Mouse (Mus musculus): ENCODE results near the gene Pacrg.

The Pacrg gene

DNA sequence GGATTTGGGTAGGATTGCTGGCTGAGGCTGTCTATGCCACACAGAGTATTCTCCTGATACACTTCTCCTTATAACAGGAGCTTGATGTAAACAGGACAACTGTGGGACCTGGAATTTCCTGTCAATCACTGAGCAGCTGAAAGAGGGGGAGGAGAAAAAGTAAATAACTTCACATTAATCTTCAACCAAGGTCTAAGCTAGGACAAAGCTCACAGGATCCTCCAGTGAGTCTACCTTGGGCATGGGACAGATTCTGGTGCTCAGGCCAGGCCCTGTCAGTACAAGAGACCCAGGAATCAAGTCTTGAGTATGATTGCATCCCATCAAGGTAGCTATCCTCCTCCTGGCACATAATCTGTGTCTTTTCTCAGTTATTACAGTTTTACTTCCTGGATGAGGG is 102.1 kb downstream of the Pacrg start:
- DNase-seq = no peak

DNA sequence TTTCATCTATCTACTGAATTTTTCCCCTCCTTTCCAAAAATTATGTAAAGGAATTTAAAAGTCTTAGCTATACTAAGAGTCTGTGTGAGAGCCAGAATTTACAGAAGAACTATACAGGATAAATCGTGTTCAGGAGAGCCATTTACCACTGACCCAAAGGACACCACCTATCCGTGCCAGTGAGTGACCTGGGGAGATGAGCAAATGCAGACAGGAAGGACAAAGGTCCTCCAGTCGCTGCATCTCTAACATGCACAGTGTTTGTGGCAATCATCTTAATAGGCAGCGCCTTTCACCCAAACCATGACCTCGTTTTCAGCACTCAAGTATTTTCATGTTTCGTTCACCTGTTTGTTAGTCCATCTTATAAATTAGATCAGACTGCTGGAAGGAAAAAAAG is 105.4 kb downstream of the Pacrg start:
- DNase-seq = no peak

DNA sequence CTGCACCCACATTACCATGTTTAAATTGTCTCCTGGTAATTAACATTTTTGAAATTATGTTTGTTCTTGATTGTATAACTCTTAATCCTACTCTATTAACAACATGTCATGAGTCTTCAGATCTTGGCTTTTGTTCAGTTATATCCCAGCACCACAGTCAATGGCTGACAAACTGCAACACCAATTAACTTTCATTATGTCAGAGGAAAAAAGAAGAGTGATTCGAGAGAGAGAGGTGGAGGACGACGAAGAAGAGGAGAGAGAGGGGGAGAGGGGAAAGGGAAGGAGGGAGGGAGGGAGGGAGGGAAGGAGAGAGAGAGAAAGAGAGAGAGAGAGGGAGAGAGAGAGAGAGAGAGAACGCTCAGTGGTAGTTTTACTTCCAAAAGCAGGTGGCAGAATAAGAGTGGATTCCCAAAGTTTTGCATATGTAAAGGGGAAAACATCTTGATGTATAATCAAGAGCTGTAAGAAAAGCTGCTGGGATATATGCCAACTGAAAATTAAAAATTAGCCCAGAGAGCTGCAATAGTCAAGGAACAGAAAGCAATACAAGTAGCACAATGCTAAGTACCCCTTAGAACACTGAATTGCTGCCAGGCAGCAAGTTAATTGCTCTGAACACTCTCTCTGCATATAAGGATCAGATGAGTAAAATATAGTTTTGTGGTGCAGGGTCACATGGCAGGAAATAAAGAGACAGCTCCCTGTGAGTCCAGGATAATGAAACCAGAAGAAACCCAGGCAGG is 107.6 kb downstream of the Pacrg start:
- DNase-seq = no peak

DNA sequence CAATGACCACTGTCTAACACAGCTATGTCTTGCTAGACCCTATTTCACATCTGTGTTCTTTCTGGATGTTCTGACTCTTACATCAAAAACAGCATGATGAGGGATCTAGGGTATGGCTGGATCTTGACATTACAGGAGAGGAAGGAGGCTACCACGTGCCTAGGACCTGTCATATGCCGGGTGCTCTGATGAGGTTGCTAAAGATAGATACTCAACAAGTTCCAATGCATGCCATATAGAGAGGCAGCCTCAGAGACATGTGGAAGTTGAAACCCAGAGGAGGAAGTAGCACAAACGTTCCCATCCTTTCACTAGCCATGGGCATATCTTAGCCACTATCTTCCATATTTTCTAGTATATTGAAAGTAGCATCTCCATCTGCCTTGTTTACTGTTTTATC is 115.3 kb downstream of the Pacrg start:
- DNase-seq = no peak

DNA sequence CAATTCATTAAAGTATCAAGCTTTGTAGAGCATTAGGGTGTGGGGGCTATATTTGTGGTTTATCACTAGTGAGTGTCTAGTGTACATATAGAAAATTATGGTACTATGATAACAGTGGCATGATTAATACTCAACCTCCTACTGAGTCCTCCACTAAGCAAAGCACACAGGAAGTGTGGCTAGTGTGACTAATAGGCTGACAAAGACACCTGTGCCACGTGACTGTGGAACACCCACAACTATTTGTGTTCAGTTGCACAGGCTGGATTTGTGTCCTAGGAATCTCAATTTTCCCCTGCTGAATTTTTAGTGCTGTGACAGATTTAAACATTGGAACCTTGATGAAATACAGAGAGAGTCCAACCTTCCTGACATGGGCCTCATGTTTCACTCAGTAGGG is 118.5 kb downstream of the Pacrg start:
- DNase-seq = no peak

DNA sequence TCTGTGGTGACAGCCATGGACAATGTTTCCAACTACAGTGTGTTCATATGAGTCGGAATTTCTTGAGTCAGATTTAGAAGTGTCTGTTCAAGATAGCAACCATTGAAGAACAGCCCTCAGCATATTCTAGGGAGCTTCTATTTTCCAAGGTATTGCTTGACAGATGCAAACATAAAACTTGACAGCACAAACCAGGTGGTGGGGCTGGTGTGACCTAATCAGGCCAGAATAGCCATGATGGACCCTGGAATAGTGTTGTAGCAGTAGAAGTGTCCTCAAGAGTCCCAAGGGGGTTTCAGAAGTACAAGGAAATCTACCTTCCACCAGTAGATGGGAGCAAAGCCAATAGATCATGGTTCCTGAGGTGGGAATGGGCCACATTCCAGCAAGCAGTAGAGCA is 123.0 kb downstream of the Pacrg start:
- DNase-seq = no peak

DNA sequence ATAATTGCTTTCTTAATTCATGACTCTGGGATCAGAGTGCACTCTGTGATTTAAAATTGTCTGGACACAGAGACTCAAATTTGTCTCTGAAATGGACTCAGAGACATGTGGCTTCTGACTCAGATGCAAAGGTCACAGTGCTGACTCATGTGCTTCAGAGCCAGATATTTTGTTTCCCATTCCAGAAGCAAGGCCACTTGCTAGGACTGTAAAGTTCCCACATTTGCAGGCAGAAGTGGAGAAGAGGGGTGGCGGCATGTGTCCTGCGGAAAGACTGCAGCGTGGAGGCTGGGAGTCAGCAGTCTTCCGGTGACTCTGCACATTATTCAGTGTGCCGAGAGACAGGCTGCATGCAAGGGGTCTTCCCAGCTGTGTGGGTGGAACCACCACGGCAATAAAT is 137.3 kb downstream of the Pacrg start:
- DNase-seq = peak; percentile 4

DNA sequence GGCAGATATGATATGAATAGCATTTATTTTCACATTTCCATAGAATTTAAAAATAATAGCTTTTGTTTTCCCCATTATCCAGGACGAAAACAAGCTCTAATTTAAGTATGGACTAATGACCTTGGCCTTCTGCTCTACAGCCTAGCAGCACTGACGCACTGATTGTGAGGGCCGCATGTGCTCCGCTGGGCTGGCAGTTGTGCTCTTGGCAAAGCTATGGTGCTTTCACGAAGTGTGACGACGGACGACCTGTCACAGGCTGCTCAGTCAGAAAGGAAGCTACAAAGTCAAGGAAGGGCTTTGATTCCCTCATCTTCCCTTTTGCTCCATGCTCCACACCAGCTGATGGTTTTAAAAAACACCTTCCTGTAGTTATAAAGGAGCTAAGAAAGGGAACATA is 142.1 kb downstream of the Pacrg start:
- no peak for DNase-seq

DNA sequence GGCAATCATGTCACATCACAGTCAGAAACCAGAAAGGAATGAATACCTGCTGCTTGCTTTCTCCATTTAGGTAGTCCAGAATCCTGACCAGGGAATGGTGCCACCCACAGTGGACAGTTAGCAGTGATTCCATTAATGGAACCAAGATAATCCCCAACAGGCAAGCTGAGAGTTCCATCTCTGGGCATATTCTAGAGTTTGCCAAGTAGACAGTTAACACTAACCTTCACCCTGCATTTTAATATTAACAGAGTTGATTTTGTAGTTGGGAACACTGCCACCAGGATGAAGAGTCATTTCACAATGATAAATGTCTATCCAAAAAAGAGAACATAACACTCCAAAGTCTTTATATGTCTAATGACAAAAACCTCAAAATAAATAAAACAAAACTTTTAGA is 144.7 kb downstream of the Pacrg start:
- no peak for DNase-seq

DNA sequence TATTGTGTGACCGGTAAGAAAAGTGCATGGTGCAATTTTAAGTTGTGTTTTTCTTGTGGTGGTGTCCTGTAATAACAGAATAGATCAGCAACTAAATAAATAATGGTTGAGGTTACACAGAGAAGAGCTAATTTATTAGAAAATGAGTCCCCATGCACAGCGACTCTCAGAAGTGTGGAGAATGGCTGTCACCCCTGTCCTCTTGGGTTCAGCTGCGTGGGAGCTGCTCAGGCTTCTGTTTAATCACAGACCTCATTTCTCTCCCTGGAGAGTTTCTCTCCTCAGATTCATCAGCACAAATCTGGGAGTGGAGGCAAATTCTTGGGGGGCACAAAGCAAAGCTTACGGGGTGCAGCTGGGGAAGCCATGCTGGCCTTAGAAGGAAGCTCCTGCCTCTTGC is 163.0 kb downstream of the Pacrg start:
- no peak for DNase-seq

DNA sequence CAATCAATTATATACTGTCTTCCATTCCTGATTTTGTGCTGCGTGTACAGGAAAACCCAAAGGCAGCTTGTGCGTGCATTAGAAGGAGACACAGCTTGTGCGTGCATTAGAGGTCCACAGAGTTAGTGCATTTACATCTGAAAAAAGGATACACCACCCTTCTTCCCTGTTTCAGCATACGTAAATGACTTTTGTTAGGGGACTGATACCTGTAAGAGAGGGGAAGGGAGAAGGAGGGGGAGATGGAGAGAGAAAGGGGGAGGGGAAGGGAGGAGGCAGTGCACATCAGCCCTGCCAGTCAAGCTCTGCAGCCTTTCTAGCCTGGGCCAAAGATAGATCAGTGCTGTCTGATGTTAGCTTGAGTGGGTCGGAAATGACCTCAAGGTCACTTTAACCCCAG is 164.6 kb downstream of the Pacrg start:
- DNase-seq = no peak

DNA sequence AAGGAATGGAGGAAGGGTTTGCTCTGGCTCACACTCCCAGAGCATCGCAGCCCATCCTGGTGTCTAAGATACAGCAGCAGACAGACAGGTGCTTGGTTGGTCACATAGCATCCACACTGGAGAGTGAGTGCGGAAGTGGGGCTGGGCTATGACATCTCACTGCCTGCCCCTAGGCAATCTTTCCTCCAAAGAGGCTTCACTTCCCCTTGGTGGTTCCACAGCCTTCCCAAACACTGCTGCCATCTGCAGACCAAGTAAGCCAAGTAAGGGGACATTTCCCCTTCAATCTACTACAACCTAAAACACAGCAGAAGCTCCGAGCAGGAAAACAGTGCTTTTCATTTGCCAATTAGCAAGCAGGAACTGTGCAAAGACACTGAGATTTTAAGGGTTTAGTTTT is 165.1 kb downstream of the Pacrg start:
- DNase-seq = no peak

DNA sequence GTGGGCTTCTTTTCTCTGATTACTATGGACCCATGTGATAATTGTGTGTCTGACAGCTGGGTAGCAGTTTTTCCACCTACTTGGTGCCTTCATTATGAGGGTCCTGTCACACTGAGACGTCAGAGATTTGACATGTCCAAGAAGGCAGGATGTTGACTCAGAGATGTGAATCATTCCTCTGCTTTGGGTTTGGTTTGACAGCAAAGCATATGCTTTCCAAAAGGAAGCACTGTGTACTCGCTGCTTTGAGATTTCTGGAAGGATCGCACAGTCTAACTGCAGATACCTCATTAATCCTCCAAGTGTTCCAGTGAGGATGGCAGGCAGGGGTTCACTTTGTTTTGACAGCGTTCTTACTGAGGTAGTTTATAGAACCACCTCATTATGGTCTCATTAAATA is 178.8 kb downstream of the Pacrg start:
- no peak for DNase-seq

DNA sequence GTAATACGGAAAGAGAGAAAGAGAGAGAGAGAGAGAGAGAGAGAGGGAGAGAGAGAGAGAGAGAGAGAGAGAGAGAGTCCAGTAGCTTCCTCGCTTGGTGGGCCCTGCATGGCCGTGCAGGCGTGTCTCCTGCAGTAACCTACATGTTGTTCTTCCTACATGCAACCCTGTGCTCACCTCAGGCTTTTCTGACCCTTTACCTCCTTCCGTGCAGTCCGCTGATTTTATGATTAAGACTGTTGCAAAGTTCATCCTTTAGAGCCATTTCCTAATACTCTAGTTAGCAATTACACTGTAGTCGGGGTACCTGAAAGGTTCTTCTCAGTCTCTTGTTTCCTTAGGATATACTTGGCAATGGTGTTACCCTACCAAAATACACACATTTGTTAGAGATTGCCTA is 196.5 kb downstream of the Pacrg start:
- DNase-seq = no peak

DNA sequence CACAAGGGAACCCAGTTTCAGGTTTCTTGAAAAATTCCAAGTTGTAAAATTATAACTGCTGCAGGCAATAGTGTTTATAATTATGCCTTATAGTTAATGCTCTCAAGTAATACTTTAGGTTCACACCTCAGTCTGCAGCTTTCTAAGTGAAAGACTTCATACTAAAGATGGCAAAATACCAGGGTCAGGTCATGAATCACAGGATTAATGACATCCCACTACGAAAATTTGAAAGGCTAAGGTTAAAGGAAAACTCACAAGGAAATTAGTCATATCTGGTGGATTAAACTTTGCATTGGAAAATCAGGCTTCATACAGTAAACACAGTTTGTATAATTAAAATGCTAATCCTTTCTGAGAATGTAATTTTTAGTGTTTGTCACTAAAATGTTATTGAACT is 200.3 kb downstream of the Pacrg start:
- DNase-seq = no peak

DNA sequence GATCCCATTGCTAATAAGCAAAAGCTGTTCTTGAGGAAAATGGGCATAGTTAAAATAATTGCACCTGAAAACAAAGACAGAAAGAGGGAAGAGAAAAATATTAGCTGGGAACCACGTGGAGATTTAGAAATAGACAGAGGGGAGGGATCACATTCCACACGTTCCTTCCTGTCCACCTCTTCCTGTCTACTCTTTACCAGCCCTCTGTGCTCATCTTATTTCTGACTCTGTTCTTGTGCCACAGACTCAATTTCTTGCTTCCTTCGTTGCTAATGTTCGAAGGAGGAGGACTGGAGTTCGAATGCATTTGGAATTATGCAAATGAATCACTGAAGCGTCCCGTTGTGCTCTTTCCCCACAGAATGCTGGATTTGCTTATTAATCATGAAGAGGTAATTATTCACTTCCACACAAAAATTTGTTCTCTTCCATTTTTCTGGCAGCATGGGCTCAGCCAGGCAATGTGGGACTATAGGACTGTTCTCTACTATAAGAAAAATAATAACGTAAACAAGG is 204.1 kb downstream of the Pacrg start:
- no peak for DNase-seq

DNA sequence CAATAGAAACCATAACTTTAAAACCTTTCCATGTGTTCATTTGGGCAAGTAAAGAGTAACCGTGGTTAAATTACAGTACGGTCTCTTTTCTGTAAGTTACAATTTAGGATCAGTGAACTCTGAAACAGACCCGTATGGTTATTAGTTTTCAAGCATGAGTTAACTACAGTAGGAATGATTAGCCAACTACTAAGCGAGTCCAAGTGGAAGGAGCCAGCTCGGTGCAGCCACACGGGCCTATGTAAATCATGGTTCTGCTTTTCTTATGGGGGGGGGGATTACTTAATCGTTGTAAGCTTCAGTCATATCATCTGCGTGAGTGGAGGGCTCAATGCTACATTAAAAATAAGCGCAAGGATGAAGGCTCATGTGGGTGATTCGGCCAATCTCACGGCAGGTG is 204.6 kb downstream of the Pacrg start:
- DNase-seq = no peak

DNA sequence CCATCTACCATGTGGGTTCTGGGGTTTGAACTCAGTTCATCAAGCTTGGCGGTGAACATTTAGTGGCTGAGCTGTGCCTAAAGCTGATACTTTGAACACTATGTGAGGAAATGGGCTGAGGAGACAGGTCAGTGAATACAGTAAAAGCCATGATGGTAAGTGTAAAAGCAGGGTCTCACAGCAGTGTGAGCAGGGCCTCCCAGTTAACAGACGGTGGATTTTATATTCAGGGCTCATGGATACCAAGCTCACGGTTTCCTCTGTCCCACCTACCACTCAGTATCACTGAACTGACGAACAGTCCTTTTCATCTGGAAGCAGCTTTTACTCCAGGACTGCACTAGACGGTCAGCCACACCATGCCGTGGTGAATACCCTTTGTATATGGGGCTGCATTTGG is 205.1 kb downstream of the Pacrg start:
- no peak for DNase-seq

DNA sequence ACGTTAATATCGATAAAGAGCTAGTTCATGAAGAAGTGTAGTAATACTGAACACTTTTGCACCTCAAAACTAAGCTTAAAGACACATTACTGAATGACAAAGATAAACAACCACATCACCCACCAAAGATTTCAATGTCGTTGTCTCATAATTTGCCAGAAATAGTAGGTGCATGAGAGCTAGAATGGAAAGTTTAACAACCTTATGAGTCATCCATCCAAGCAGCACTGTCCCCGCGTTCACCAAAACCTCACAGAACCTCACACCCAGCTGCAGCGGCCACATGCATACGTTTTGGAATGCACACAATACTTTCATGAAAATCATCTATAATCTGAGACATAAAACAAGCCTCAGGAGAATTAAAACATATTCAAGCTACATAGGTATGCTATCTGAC is 206.3 kb downstream of the Pacrg start:
- no peak for DNase-seq

DNA sequence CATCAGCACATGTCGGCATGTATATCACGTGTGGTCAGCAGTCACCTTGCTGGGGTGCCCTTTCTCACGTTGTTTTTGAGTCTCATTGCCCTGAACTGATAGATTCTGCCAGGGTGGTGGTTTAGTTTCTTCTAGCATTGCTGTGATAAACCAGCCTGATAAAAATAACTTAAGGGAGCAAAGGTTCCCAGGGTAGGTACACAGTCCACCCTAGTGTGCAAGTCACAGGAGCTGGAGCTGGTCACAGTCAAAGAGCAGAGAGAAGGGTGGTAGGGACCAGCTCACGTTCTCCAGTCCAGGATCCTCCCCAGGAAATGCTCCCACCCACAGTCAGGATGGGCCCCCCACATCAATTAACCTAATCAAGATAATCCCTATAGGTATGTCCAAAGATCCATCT is 211.9 kb downstream of the Pacrg start:
- no peak for DNase-seq

DNA sequence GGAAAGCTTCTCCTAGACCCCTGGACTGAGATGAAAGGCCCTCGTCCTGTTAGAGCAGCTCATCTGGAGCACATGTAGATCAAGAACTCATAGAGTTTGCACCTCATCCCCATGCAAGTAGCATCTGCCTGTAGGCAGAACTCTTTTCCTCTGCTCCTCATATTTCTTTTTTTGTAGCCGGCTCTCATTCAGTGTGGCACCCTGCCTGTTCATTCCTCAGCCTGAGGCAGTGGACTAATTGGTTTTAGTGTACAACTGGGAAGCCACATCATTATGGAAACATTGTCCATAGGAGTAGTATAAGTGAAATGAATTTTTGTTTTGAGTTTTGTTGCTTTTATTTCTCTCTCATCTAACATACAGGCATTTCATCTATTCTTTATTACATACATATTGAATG is 212.6 kb downstream of the Pacrg start:
- no peak for DNase-seq

DNA sequence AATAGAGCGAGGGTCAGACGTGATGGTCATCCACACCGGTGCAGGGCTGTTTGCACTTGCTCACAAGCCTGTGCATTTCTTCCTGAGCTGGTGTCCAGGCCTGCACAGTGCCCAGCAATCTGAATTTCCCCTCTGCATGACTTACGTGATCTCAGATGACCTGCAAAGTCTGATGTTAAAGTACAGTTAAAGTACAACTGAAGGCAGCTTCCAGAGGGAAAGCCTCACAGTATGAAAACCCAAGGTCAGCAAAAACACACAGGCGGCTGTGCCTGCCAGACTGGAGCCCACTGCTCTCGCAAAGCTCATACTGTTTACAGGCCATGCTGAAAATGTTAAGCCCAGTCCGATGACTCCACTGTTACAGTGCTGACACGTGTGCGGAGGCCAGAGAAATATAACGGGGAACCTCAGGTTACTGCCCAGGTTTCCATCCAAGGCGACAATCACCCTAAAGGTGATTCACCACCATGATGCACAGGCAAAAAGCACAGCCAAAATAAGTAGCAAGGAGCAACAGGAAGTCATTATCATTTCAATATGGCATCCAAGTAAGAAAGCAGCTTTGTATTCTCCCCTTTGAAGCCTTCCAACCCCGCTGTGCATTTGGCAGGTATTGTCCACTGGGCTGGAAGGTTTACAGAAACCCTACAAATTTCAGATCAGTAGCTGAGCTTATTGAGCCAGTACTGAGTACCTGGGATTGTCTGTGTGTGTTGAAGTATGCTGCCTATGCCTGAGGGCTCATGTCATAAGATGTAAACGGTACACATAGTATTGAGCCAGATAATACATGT is 213.6 kb downstream of the Pacrg start:
- no peak for DNase-seq

DNA sequence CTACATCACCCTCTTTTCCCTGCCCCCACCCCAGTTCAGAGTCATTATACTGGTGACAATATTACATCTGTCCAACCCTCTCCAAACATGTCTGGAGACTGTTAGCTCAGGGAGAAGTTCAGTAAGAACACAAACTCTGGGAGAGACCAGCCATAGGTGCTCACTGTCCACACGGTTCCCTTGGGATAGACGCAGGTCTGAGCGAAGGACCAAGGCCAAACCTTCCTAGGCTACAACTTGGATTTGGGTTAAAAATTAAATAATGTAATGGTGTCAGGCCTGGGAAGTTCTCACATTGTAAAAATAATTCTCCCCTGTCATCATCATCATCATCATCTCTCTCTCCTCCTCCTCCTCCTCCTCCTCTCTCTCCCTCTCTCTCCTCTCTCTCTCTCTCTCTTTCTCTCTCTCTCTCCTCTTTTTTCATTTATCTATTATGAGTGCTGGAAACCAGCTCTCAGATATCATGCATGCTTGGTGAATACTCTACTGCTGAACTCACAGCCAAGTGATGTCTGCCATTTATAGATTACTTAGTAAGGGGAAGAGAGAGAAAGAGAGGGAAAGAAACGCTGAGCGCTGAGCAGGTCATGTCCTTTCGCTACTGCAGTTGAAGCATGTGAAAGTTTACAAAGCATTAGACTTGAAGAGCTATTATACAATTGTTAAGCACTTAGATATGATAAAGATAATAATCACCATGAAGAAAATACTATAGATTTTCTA is 215.2 kb downstream of the Pacrg start:
- DNase-seq = no peak

DNA sequence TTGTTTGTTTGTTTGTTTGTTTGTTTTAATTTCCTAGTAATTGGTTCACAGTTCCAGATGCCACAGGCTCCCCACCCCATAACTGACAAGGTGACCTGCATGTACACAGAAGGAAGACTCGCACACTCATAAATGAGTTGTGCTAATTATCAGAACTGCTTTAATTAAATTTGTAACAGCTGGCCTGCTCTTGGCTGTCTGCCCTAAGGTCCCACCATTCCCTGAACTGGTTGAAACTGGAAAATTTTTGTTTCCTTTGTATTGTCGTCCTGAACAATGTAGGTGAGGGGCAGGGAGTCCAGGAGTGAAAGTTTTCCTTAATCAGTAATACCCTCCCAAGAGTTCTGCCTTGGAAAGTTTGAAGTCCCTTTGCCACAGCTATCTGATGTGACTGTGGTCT is 219.5 kb downstream of the Pacrg start:
- DNase-seq = no peak

All from liver (tissue).